Comparison of ENCODE assay signal across 19 mouse cellular contexts in genomic region chr17:83914603-83915002, GRCm38 (mm10).
DNase-seq lines count a peak whose midpoint lies in the region; ATAC-seq and TF ChIP-seq lines count a peak whose summit lies in the region.
"Had no signal": no experiment of that assay in that cellular context is flagged by ENCODE, and none has a peak within 500 bp of the region (broad histone marks: within the 10 kb centered on the region; RNA-seq: fewer than 3 reads in every experiment).

No protein-coding gene starts in this region.

- no peaks in the 10 kb centered on the region for H3K36me3 ChIP-seq in MEL (ENCODE audit: control insufficient read depth in 1 of 2, insufficient read depth in 2 of 2, low read length in 2 of 2)
- no peaks in the 10 kb centered on the region for H3K36me3 ChIP-seq in embryonic facial prominence, embryonic 11.5 days (replicated peaks; ENCODE audit: control insufficient read depth, insufficient read depth, low read depth, low read length)
- H3K36me3 ChIP-seq in limb, embryonic 11.5 days (ENCODE audit: control insufficient read depth, insufficient read depth, low read length) = no peaks in the 10 kb centered on the region
- no peaks in the 10 kb centered on the region for H3K36me3 ChIP-seq in splenic B cell, adult 2 months (ENCODE audit: control insufficient read depth, insufficient read depth, low read length, poor library complexity, severe bottlenecking)
- H3K36me3 ChIP-seq: heart, embryonic 12.5 days; midbrain, embryonic 10.5 days; stomach, embryonic 15.5 days had no signal

- no peaks in the 10 kb centered on the region for H3K79me2 ChIP-seq in MEL (ENCODE audit: control insufficient read depth, insufficient read depth, low read length, poor library complexity)

- no peak overlapping the region for H3K4me2 ChIP-seq in embryonic facial prominence, embryonic 11.5 days (ENCODE audit: low read depth, low read length)
- no peak overlapping the region for H3K4me2 ChIP-seq in limb, embryonic 11.5 days (ENCODE audit: low read depth, severe bottlenecking)
- H3K4me2 ChIP-seq: heart, embryonic 12.5 days; hindbrain, embryonic 14.5 days; stomach, embryonic 15.5 days had no signal

- H3K9ac ChIP-seq in MEL (ENCODE audit: control insufficient read depth, low read depth, low read length, poor library complexity, severe bottlenecking) = no peak overlapping the region
- H3K9ac ChIP-seq in embryonic facial prominence, embryonic 11.5 days (replicated peaks; ENCODE audit: low read length) = no peak overlapping the region
- H3K9ac ChIP-seq in limb, embryonic 11.5 days (ENCODE audit: low read length) = no peak overlapping the region
- H3K9ac ChIP-seq: forebrain, postnatal 0 days; heart, embryonic 12.5 days; hindbrain, embryonic 14.5 days; stomach, embryonic 15.5 days had no signal

- no peak for TF ChIP-seq RAD21 in MEL (IDR thresholded peaks at IDR 0.05; ENCODE audit: low read depth, low read length)

- TF ChIP-seq EP300 in MEL (IDR thresholded peaks at IDR 0.05; ENCODE audit: low read depth in 1 of 2, low read length in 2 of 2) = no peak

- H3K4me1 ChIP-seq in MEL (ENCODE audit: control insufficient read depth in 1 of 2, insufficient read depth in 2 of 2, low read length in 2 of 2) = no peaks in the 10 kb centered on the region
- H3K4me1 ChIP-seq in embryonic facial prominence, embryonic 11.5 days (ENCODE audit: control insufficient read depth, insufficient read depth, low read length) = peaks cover 2% of the 10 kb centered on the region
- H3K4me1 ChIP-seq in limb, embryonic 11.5 days (ENCODE audit: control insufficient read depth, insufficient read depth, low read length) = peaks cover 35% of the 10 kb centered on the region

- DNase-seq in MEL (ENCODE audit: low read depth, low spot score) = peak; percentile 38
- no peak for DNase-seq in embryonic facial prominence, embryonic 11.5 days (ENCODE audit: low spot score)
- no peak for DNase-seq in limb, embryonic 11.5 days (ENCODE audit: low spot score)
- peak; percentile 31 for DNase-seq in splenic B cell, adult 2 months (ENCODE audit: low read depth, low spot score)
- no peak for DNase-seq in kidney, postnatal 25 days
- no peak for DNase-seq in left cerebral cortex, adult 9 months (ENCODE audit: low spot score in 2 of 2)
- no peak for DNase-seq in left cerebral cortex, adult 18-20 months (ENCODE audit: low spot score in 2 of 2)
- DNase-seq: cerebellum, postnatal 10 days; embryo, embryonic 11 days; forebrain, postnatal 0 days; kidney, adult 9 months; kidney, postnatal 4 days; layer of hippocampus, adult 9-11 months; lung, adult 2 months had no signal

- no peaks in the 10 kb centered on the region for H3K9me3 ChIP-seq in MEL (replicated peaks; ENCODE audit: insufficient read depth, low read length)
- H3K9me3 ChIP-seq in embryonic facial prominence, embryonic 11.5 days (replicated peaks; ENCODE audit: control insufficient read depth, low read length) = no peaks in the 10 kb centered on the region
- no peaks in the 10 kb centered on the region for H3K9me3 ChIP-seq in limb, embryonic 11.5 days (ENCODE audit: control insufficient read depth, low read length)
- H3K9me3 ChIP-seq: heart, embryonic 12.5 days; midbrain, embryonic 10.5 days; stomach, embryonic 15.5 days had no signal

- ATAC-seq in embryonic facial prominence, embryonic 11.5 days (replicated peaks; ENCODE audit: insufficient number of reproducible peaks, low FRiP score, low TSS enrichment, low read depth) = no peak
- ATAC-seq in limb, embryonic 11.5 days (ENCODE audit: insufficient number of reproducible peaks, low FRiP score, low TSS enrichment, low read depth) = no peak
- ATAC-seq: activated CD4-positive, CD25-positive, alpha-beta regulatory T cell, adult 4 months; forebrain, postnatal 0 days had no signal

- no peaks in the 10 kb centered on the region for H3K27me3 ChIP-seq in MEL (ENCODE audit: control insufficient read depth in 1 of 2, insufficient read depth in 2 of 2, low read length in 2 of 2)
- H3K27me3 ChIP-seq in embryonic facial prominence, embryonic 11.5 days (ENCODE audit: control insufficient read depth, insufficient read depth, low read length) = no peaks in the 10 kb centered on the region
- H3K27me3 ChIP-seq in limb, embryonic 11.5 days (ENCODE audit: control insufficient read depth, insufficient read depth, low read length) = no peaks in the 10 kb centered on the region
- no peaks in the 10 kb centered on the region for H3K27me3 ChIP-seq in splenic B cell, adult 2 months (ENCODE audit: control insufficient read depth, insufficient read depth, low read length, poor library complexity, severe bottlenecking)
- H3K27me3 ChIP-seq: heart, embryonic 12.5 days; stomach, embryonic 15.5 days had no signal

- WGBS in embryonic facial prominence, embryonic 11.5 days = 76% methylated on average over 1 of the region's 1 CpGs
- 75% methylated on average over 1 of the region's 1 CpGs for WGBS in limb, embryonic 11.5 days

- H3K4me3 ChIP-seq in MEL (ENCODE audit: control insufficient read depth in 1 of 2, insufficient read depth in 1 of 2, low read depth in 2 of 2, low read length in 2 of 2) = no peak overlapping the region
- no peak overlapping the region for H3K4me3 ChIP-seq in embryonic facial prominence, embryonic 11.5 days (ENCODE audit: low read depth, low read length)
- no peak overlapping the region for H3K4me3 ChIP-seq in limb, embryonic 11.5 days (ENCODE audit: low read depth, low read length)
- H3K4me3 ChIP-seq: heart, embryonic 12.5 days; midbrain, embryonic 10.5 days; stomach, embryonic 15.5 days had no signal

- no peak for TF ChIP-seq POLR2A in MEL (IDR thresholded peaks at IDR 0.05; ENCODE audit: control insufficient read depth in 1 of 2, insufficient read depth in 1 of 2, low read depth in 1 of 2, low read length in 2 of 2, poor library complexity in 1 of 2)

- no peak for TF ChIP-seq CTCF in MEL (IDR thresholded peaks at IDR 0.05 in 2 of 3, conservative IDR thresholded peaks at IDR 0.05 in 1 of 3; ENCODE audit: control insufficient read depth in 1 of 3, insufficient read depth in 1 of 3, low read depth in 2 of 3, low read length in 3 of 3, poor library complexity in 1 of 3, severe bottlenecking in 1 of 3)

- H3K27ac ChIP-seq in MEL (ENCODE audit: control insufficient read depth, low read depth, low read length) = no peak overlapping the region
- H3K27ac ChIP-seq in embryonic facial prominence, embryonic 11.5 days (replicated peaks; ENCODE audit: low read depth, low read length) = 0 out of 2 replicates have a peak overlapping the region, but pooled peaks have one; percentile 94
- H3K27ac ChIP-seq in limb, embryonic 11.5 days (replicated peaks; ENCODE audit: low read depth, low read length) = peak overlapping the region; percentile 97
- H3K27ac ChIP-seq: hindbrain, embryonic 14.5 days; stomach, embryonic 15.5 days had no signal

TF ChIP-seq in MEL, 35 proteins besides CTCF, POLR2A, EP300 and RAD21:
- no peak for TF ChIP-seq USF1 (IDR thresholded peaks at IDR 0.05; ENCODE audit: low read depth, low read length)

Comparison
In these comparisons a context has a peak if more than half of its experiments do, and no peak if none do; other contexts are left out.
1. DNase-seq: peak in MEL (single experiment) and splenic B cell, adult 2 months (single experiment); none in embryonic facial prominence, embryonic 11.5 days (single experiment), limb, embryonic 11.5 days (single experiment), kidney, postnatal 25 days (0 of 2), left cerebral cortex, adult 9 months (0 of 2) and left cerebral cortex, adult 18-20 months (0 of 2).